Mouse (Mus musculus): ENCODE measurements around the gene Gm21761.
"Not testable (repeated sequence)": the region's sequence is repeated elsewhere in the genome, so short reads cannot be mapped to it uniquely, and the experiment has no call there.

Gene Gm21761

DNA sequence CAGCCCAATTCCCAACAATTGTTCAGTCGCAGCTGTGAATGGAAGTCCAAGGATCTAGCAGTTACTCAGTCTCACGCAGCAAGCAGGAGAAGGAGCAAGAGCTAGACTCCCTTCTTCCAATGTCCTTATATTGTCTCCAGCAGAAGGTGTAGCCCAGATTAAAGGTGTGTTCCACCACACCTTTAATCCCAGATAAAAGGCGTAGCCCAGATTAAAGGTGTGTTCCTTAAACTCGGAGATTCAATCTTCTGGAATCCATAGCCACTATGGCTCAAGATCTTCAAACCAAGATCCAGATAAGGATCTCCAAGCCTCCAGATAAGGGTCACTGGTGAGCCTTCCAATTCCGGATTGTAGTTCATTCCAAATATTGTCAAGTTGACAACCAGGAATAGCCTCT, at the start of gene Gm21761:
TSS of gene Gm21761 (minus strand) at position 101 of the 400 bp plus-strand sequence.
- DNase-seq, result not testable (repeated sequence)

DNA sequence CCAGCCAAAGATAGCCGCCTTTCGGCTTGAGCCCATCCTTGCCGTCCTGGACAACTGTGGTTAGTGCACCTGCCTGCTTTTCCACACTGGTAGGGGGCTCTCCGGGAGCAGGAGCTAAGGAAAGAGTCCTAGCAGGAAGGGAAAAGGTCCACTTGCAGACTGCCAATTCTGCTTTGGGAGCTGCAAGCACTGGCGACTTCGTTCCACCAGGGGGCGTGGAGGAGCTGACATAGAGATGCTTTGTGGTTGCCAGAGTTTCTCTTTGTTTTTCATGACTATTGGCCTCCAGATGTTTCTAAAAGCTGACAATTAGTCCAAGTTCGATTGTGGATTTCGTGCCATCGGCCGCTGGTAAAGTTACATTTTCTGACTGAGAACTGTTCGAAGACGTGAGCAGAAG, 40.1 kb upstream of the Gm21761 start:
- DNase-seq, result not testable (repeated sequence)

DNA sequence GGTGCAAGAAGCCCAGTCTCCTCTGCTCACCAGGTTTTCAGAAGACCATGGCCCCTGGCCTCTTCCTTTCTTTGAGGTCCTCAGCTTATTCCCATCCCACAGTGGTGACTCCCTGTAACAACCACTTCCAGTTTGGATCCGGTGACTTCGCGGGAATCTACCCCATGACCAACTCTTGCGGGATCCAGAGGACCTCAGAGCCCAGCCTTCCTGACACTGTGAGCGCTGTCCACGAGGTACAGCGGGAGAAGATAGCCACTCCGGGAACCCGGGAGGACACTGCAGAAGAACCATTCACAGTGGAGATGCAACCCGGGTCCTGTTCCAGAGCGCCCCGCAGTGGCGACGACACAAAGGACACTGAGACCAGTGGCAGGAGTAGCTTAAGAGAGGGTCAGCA, 39.1 kb upstream of the Gm21761 start:
- not testable (repeated sequence) for DNase-seq

DNA sequence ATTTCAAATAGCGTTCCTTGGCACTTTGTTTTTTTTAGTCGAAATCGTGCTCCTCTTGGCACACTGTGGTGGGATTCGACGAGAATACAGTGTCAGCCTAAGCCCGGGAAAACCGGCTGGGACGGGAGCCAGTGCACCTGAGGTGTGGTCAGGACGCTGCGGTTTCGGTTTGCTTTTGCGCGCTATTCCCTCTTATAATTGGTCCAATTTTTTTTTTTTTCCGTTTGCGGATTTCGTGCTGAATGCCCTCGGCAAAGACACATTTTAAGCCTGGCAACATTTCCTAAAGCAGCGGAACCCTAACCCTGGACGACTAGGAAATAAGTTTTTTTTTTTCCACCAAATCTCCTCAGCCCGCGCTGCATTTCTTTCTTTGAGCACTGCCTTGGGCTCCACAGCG, 36.9 kb upstream of the Gm21761 start:
- DNase-seq, result not testable (repeated sequence)

DNA sequence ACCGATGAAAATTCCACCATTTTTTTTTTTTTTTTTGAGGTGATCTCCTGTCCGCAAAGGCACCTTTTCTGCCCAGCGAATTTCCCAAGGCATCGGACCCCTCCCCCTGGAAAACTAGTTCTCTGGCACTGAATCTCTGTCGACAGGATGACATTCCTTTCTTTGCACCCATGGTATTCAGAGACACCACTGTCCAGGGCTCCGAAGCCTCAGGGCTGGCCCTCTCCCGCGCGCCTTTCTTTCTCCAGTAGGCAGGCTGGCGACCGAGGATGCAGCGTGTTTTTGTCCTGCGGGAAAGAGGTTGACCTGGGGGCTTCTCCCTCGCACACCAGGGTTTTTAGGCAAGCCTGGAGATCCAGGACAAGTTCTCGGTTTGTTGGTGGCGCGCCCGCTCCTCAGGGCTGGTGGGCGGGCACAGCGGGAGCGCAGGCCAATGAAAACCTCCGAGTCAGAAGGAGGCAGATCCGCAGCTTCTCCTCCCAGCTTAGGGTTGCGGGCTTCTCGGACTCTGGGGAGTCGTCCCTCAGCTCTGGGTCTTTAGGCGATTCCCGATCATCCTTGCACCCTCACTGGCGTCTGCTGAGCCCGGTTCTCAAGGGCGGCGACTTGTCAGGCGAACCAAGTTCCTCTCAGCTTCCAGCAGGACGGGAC, 36.4 kb upstream of the Gm21761 start:
- DNase-seq, result not testable (repeated sequence)

DNA sequence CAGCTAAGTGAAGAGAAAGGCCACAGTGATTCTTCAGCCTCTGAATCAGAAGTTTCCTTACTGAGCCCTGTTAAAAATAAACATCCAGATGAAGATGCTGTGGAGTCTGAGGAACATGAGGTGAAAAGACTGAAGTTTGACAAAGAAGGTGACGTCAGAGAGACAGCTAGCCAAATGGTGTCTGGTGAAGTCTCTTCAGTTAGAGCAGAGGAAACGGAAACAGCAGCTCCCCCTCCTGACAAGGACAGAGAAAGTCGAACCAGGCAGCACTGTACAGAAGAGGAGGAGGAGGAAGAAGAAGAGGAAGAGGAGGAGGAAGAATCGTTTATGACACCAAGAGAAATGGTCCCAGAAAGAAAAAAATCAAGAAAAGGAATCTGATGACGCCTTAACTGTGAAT, 33.8 kb upstream of the Gm21761 start:
- DNase-seq, result not testable (repeated sequence)

DNA sequence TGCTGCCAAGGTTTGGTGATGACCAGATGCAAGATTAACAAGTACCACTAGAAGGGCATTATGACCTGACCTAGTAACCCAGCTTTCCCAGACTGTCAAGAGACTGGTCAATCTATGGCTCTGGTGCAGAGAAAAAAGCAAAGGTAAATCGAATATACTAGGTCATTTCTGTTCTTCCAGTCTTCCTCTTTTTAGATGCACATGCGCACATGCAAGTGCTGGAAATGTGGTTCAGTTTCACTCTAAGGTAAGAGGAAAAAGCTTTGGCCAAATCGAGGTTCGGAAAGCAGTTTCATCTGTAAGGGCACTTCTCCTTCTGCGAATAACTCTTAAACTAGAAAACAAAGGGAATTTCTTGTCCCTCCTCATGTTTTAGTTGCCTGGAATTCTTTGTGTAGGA, 26.5 kb upstream of the Gm21761 start:
- DNase-seq, result not testable (repeated sequence)

DNA sequence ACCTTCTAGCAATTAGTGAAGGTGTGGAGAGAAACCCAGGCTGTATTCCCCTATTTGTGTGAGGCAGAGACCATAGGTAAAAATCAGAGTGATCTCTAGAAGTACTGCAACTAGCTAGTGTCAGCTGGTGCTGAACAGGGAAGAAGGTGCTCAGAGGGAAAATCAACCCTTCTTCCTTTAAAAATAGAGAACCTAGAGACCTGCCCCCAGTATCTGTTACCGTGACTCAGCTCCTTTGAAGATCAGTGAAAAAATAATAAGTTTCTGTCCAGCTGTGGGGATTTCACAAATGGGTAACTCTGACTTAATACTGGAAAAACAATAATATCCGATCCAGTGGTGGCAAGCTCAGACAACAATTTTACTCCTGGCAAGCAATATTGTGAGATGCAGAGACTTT, 26.0 kb upstream of the Gm21761 start:
- not testable (repeated sequence) for DNase-seq

DNA sequence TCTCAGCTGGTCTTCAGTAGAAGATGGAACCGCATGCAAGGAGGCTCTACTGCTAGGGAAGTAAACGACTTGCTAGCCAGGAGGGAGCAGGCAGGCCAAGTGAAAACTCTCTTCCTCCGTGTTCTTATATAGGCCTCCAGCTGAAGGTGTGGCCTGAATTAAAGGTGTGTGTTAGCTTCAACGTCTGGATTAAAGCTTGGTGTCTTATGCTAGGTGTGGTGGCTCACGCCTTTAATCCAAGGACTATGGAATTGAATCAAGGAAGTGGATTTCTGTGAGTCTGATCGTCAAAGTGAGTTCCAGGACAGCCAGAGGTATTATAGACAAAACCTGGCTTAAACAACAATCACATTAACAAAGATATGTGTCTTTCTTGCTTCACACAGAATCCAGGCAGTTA, 21.6 kb upstream of the Gm21761 start, which contains the start of gene B020031M17Rik:
TSS of gene B020031M17Rik (minus strand) at position 101 of the 400 bp plus-strand sequence.
- not testable (repeated sequence) for DNase-seq

DNA sequence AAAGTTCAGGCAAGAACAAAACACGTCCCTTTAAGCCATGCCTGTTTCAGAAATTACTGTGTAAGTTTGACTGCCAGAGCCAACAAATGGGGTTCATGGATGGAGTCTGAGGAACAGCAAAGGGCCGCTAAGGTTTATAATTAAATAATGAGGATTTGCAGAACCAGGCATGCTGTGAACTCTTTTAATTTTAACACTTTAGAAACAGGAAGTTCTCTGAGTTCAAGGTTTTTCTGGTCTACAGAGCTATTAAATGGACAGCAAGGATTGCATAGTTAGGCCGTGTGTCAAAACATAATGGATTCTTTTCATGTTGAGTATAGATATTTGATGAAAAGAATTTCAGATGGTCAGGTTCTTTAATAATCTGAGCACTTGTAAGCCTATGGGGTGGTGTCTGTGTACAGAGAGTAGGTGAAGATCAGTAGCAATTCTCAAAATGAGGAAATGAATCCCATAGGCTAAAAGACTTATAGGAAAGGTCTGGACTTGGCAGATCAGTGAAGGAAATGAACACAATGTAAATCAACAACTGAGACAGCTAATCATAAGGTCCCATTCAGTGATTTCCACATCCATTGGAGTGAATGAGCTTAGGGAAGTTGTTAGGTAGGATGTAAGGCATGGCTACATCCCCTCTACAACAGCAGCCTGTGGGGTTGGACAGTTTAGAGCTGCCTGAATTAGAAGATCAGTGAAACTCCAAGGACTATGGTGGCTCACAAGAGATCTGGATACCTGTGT, 4.3 kb downstream of the Gm21761 start:
- DNase-seq, result not testable (repeated sequence)

DNA sequence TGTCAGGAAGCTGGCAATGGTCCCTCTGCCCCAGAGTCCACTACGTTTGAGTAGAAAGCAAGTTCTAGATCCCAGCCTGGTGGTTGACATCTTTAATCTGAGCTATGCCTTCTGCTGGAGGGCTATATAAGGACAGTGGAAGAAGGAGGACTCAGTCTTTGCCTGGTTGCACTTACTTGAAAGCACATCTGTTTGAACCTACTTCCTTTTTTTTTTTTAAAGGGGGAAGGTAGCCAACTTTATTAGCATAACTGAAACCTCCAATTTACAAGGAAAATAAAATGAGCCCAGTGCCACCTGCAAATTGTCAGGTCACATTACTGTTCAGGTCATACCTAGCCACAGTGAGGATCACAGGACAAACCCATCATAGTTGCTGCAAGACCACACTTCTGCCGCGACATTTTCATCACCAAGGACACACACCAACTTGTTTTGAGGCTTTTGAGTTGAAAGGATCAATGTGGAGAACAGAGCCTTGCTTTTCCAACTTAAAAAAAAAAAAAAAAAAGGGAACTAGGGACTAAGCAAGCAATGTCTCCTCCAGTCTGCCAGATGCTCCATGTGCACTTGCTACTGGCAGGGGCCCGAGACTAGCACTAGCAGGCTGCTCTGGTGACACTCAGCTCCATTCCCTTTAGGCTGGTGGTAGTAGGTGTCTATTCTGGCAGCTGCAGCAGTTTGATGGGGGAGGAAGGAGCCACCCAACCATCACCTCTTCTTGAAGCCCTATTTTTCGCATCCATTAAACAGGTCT, 11.9 kb downstream of the Gm21761 start:
- DNase-seq, result not testable (repeated sequence)

DNA sequence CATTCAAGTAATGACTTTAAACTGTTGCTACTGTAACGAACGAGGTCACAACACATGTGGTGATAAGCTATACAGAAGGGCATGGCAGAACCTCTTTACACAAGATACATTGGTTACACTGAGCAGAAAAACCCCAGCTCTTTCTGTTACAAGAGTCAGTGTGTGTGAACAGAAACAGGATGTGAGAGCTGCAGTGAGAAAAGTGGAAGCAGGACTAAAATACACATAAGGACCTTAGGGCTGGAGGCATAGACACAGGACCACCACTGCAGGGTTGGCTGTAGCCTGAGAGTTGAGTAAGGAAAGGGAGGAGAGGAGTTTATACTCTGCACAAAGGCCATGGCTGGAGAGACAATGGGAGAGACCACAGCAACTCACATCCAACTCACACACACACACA, 12.6 kb downstream of the Gm21761 start:
- DNase-seq, result not testable (repeated sequence)

DNA sequence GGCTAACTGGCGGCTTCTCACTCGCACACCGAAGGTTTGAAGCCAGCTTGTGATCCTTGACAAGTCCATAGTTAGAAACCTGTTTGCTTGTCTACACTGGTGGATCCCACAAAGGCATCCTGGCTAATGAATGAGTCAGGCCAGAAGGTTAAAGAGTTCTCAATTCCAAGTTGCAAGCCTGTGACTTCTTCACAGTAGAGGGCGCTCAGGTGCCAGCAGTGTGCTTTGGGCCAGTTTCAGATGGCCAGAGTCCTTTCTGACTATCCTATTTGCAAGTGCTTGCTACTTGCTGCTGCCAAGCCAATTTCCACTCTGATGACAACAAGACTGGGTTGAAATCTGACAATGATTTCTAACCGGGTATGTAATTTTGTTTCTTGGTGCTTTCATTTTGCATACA, 30.5 kb downstream of the Gm21761 start:
- not testable (repeated sequence) for DNase-seq

DNA sequence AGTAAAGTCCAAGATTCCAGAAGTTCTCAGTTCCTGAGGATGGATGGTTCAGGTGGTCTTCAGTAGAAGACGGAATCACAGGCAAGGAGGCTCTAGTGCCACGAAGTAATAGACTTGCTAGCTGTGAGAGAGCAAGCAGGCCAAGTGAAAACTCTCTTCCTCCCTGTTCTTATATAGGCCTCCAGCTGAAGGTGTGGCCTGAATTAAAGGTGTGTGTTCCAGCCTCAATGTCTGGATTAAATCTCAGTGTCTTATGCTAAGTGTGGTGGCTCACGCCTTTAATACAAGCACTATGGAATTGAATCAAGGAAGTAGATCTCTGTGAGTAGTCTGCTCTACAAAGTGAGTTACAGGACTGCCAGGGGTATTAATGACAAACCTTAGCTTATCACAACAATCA, 34.4 kb downstream of the Gm21761 start, which contains the start of gene Tcstv1:
TSS of gene Tcstv1 (minus strand) at position 101 of the 400 bp plus-strand sequence.
- not testable (repeated sequence) for DNase-seq

DNA sequence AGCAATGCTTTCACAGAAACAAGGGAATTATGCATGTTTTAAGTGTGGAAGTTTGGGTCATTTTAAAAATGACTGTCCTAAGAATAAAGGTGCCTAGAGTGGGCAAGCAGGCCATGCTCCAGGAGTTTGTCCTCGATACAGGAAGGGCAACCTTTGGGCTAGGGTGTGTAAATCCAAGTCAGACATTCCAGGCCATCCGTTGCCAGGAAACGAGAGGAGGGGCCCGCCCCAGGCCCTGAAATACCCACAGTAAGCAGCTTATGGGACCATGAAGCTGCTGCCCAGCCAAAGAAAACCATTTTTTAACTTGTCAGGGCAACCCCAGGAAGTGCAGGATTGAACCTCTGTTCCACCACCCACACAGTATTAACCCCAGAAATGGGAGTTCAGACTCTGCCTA, 42.2 kb downstream of the Gm21761 start:
- DNase-seq, result not testable (repeated sequence)

DNA sequence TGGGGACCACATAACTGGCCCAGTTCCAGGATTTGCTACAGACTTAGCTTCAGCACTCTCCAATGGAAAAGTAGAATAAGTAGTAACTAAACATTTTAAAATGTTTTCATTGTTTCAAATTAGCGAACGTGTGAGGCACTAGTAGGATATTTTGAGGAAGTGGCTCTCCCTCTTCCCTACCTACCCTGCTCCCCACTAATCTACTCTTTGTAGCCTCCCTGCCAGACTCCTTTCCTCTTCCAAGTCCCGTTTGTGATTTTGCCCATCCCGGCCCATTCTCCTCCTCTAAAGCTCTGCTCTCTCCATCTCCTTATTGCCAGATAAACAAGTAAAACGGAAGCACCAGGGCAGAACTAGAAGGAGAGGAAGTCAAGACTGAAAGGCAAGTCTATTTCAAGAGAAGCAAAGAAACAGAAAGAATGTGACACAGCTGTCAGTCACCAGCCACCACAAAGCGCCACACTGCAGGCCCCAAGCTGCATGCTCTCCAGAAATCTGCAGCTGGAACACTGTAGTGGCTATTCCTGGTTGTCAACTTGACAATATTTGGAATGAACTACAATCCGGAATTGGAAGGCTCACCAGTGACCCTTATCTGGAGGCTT, 64.6 kb downstream of the Gm21761 start:
- not testable (repeated sequence) for DNase-seq

DNA sequence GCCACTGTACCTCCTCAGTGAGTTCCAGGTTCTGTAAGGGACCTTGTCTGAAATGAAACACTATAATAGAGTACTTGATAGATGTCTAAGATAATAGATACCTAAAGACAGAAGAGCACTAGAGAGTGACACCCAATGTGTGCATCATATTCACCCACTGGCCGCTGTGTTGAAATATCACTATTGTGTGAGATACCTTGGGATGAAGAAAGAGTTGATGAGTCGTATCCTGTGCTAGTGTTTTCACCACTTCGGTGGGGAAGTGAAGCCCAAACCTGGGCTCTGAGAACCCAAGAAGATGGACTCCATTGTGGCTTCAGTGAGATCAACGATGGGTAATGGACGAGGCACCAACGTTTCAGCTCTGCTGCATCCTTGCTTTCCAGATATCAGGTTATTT, 66.7 kb downstream of the Gm21761 start:
- DNase-seq, result not testable (repeated sequence)
